7 mouse cellular contexts compared by ENCODE assay signal in the genomic region with DNA sequence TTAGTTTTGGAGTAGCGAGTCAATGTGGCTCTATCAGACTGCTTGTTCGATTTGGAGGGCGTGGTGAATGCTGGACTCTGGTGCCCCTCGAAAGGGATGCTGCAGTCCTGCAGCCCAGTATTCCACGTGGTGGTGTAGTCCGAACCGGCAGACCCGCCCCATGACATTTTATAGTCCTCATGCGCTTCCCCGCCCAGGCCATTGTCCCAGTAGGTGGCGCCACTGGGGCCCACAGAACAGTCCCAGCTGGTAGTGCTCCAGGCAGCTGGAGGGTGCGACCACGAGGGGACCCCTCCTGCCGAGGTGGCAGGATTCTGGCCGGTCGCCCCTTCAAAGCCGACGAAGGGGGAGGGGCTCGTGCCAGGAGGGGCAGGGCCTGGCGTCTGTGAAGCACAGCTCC. TPM values are rescaled to one million over a fixed set of nuclear protein-coding genes. Genes with fewer than 3 reads are reported as not detected.
DNase-seq lines count a peak whose midpoint lies in the region; ATAC-seq lines count a peak whose summit lies in the region.

No protein-coding gene starts in this region.

- peak overlapping the region; percentile 61 for H3K27ac ChIP-seq in limb, embryonic 10.5 days
- H3K27ac ChIP-seq in midbrain, embryonic 10.5 days (replicated peaks), result no peak overlapping the region
- H3K27ac ChIP-seq in stomach, embryonic 16.5 days (ENCODE audit: low read length), result no peak overlapping the region

- peak overlapping the region; percentile 40 for H3K4me2 ChIP-seq in stomach, embryonic 16.5 days (ENCODE audit: low read depth, low read length)

- H3K27me3 ChIP-seq in limb, embryonic 10.5 days (ENCODE audit: low read depth, poor library complexity, severe bottlenecking), result peaks cover 55% of the 10 kb centered on the region
- H3K27me3 ChIP-seq in midbrain, embryonic 10.5 days (ENCODE audit: low read depth, poor library complexity, severe bottlenecking), result peaks cover 63% of the 10 kb centered on the region
- peaks cover 41% of the 10 kb centered on the region for H3K27me3 ChIP-seq in stomach, embryonic 16.5 days (ENCODE audit: control insufficient read depth, insufficient read depth, low read length)

- H3K9ac ChIP-seq in stomach, embryonic 16.5 days (ENCODE audit: low read length), result no peak overlapping the region; the same call in 1 of the 2 replicates

- no peaks in the 10 kb centered on the region for H3K36me3 ChIP-seq in limb, embryonic 10.5 days
- no peaks in the 10 kb centered on the region for H3K36me3 ChIP-seq in midbrain, embryonic 10.5 days
- H3K36me3 ChIP-seq in stomach, embryonic 16.5 days (ENCODE audit: control insufficient read depth, insufficient read depth, low read length), result no peaks in the 10 kb centered on the region

- peaks cover 46% of the 10 kb centered on the region for H3K4me1 ChIP-seq in limb, embryonic 10.5 days
- H3K4me1 ChIP-seq in midbrain, embryonic 10.5 days, result peaks cover 20% of the 10 kb centered on the region
- peaks cover 9% of the 10 kb centered on the region for H3K4me1 ChIP-seq in stomach, embryonic 16.5 days (ENCODE audit: control insufficient read depth, insufficient read depth, low read length)

- peak; percentile 56; the same call in 1 of the 2 replicates for ATAC-seq in stomach, embryonic 16.5 days (ENCODE audit: insufficient read depth, low FRiP score)

- H3K4me3 ChIP-seq in limb, embryonic 10.5 days, result peak overlapping the region; percentile 45
- peak overlapping the region; percentile 40 for H3K4me3 ChIP-seq in midbrain, embryonic 10.5 days
- H3K4me3 ChIP-seq in stomach, embryonic 16.5 days (replicated peaks; ENCODE audit: low read length), result peak overlapping the region; percentile 22

- H3K9me3 ChIP-seq in limb, embryonic 10.5 days (replicated peaks), result no peaks in the 10 kb centered on the region
- no peaks in the 10 kb centered on the region for H3K9me3 ChIP-seq in midbrain, embryonic 10.5 days (replicated peaks)
- H3K9me3 ChIP-seq in stomach, embryonic 16.5 days (replicated peaks; ENCODE audit: control insufficient read depth, low read length), result no peaks in the 10 kb centered on the region

- WGBS in limb, embryonic 10.5 days, result 1% methylated on average over 20 of the region's 20 CpGs
- 1% methylated on average over 20 of the region's 20 CpGs for WGBS in midbrain, embryonic 10.5 days
- under 1% methylated on average over 20 of the region's 20 CpGs for WGBS in stomach, embryonic 16.5 days

- intact Hi-C loops in heart, postnatal 10 days (cut with DNase I), result no loop called here

- peak; percentile 46 for DNase-seq in 416B (ENCODE audit: low read depth)
- peak; percentile 58 for DNase-seq in CD4-positive helper T cell, adult 2 months (ENCODE audit: low read depth, low spot score)
- peak; percentile 79 for DNase-seq in embryo, embryonic 10 days (ENCODE audit: low spot score)
- DNase-seq in heart, postnatal 10 days, result peak; percentile 42 to 70
- DNase-seq in limb, embryonic 10.5 days (ENCODE audit: low spot score), result peak; percentile 85
- DNase-seq in midbrain, embryonic 10.5 days (ENCODE audit: low spot score), result peak; percentile 81

RNA-seq across cellular contexts. Expression of a gene that starts 1.0 kb away (rescaled TPM):
- not detected for total RNA-seq in heart, postnatal 10 days (2021)
- polyA plus RNA-seq in limb, embryonic 10.5 days (2016; fragmentation: Nextera tagmentation; extraction: Ambion mirVana), result 1.3 and 2.5 TPM in 2 replicates
- not detected in 2 replicates for polyA plus RNA-seq in midbrain, embryonic 10.5 days (2016; fragmentation: Nextera tagmentation; extraction: Ambion mirVana)
- polyA plus RNA-seq in stomach, embryonic 16.5 days (2015; fragmentation: Nextera tagmentation; extraction: Ambion mirVana), result 0.13 TPM in 1 of 2 replicates, not detected in the other

RNA-seq across cellular contexts. Expression of a gene that starts 8.7 kb away (rescaled TPM):
- 1,000 to 10,000 TPM; 4,137 to 4,381 TPM for total RNA-seq in heart, postnatal 10 days (2021)
- 776 and 820 TPM in 2 replicates for polyA plus RNA-seq in limb, embryonic 10.5 days (2016; fragmentation: Nextera tagmentation; extraction: Ambion mirVana)
- 779 and 792 TPM in 2 replicates for polyA plus RNA-seq in midbrain, embryonic 10.5 days (2016; fragmentation: Nextera tagmentation; extraction: Ambion mirVana)
- polyA plus RNA-seq in stomach, embryonic 16.5 days (2015; fragmentation: Nextera tagmentation; extraction: Ambion mirVana), result 1,000 and 1,051 TPM in 2 replicates

RNA-seq across cellular contexts. Expression of a gene that starts 15.5 kb away (rescaled TPM):
- total RNA-seq in heart, postnatal 10 days (2021), result 10 to 100 TPM; 58.8 to 60.3 TPM
- 150 and 151 TPM in 2 replicates for polyA plus RNA-seq in limb, embryonic 10.5 days (2016; fragmentation: Nextera tagmentation; extraction: Ambion mirVana)
- polyA plus RNA-seq in midbrain, embryonic 10.5 days (2016; fragmentation: Nextera tagmentation; extraction: Ambion mirVana), result 140 and 145 TPM in 2 replicates
- polyA plus RNA-seq in stomach, embryonic 16.5 days (2015; fragmentation: Nextera tagmentation; extraction: Ambion mirVana), result 78.5 and 83.7 TPM in 2 replicates

RNA-seq across cellular contexts. Expression of a gene that starts 22.0 kb away (rescaled TPM):
- under 1 TPM; 0.42 to 0.48 TPM for total RNA-seq in heart, postnatal 10 days (2021)
- polyA plus RNA-seq in limb, embryonic 10.5 days (2016; fragmentation: Nextera tagmentation; extraction: Ambion mirVana), result 7.9 and 8.2 TPM in 2 replicates
- 0.44 and 0.79 TPM in 2 replicates for polyA plus RNA-seq in midbrain, embryonic 10.5 days (2016; fragmentation: Nextera tagmentation; extraction: Ambion mirVana)
- 4.7 and 9.5 TPM in 2 replicates for polyA plus RNA-seq in stomach, embryonic 16.5 days (2015; fragmentation: Nextera tagmentation; extraction: Ambion mirVana)

RNA-seq across cellular contexts. Expression of a gene that starts 30.2 kb away (rescaled TPM):
- total RNA-seq in heart, postnatal 10 days (2021), result 1 to 10 TPM; 6.7 to 7.7 TPM
- 84.1 and 84.8 TPM in 2 replicates for polyA plus RNA-seq in limb, embryonic 10.5 days (2016; fragmentation: Nextera tagmentation; extraction: Ambion mirVana)
- 79.8 and 84.0 TPM in 2 replicates for polyA plus RNA-seq in midbrain, embryonic 10.5 days (2016; fragmentation: Nextera tagmentation; extraction: Ambion mirVana)
- 36.9 and 41.7 TPM in 2 replicates for polyA plus RNA-seq in stomach, embryonic 16.5 days (2015; fragmentation: Nextera tagmentation; extraction: Ambion mirVana)
